Mouse (Mus musculus) cerebellum, adult 2 months (tissue): ENCODE results near the gene Npas3.

Experiments
- CTCF ChIP-seq: fragments of 200-500 bp; IDR thresholded peaks from 2 replicates; pipeline ENCODE4 v1.5.1; 2011; ENCODE audit warnings: low read depth, mild to moderate bottlenecking, control low read depth, low read length, moderate library complexity, borderline replicate concordance; ENCODE audit not compliant: insufficient read depth
- POLR2A ChIP-seq: fragments of 200-500 bp; IDR thresholded peaks from 2 replicates; pipeline ENCODE4 v1.6.1; 2011; ENCODE audit warnings: low read length, control low read depth, borderline replicate concordance; ENCODE audit not compliant: insufficient read depth

DNA sequence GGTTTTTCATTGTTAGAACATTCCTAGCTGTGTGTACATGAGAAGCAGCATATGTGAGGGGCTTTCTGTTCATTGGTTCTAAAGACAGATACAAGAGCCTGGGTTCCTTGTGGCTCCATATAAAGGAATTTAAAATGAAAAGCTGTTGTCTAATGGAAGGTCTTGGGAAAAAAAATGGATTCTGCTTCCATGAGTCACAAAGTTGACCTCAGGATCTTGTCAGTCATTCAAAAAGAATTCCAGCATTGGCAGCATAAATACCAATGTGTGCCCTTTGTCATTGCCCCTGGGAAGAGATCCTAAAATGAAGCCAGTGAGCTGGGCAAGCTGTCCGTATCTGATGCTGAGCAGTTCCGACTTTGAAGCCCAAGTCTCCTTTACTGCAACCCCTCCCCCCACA, 700.3 kb downstream of the Npas3 start:
- no peak for TF ChIP-seq CTCF
- no peak for TF ChIP-seq POLR2A
